Mouse (Mus musculus): ENCODE data around the gene Rnf186. TPM values are rescaled to one million over a fixed set of nuclear protein-coding genes. Genes with fewer than 3 reads are reported as not detected.

Gene Rnf186
- polyA plus RNA-seq, 1 experiment from 2014 or later: 24.8 TPM

- H3K9ac ChIP-seq (ENCODE audit: low read length): no peak overlapping the region
- H3K4me1 ChIP-seq (replicated peaks; ENCODE audit: control insufficient read depth, insufficient read depth): no peaks in the 10 kb centered on the region
- TF ChIP-seq CTCF (IDR thresholded peaks at IDR 0.05; ENCODE audit: low read depth) (no peak), EP300 (optimal IDR thresholded peaks at IDR 0.05) (no peak)
- H3K4me2 ChIP-seq (replicated peaks; ENCODE audit: low read depth): 0 out of 2 replicates have a peak overlapping the region, but pooled peaks have one; percentile 8
- ATAC-seq (ENCODE audit: low FRiP score, low TSS enrichment): no peak
- no peaks in the 10 kb centered on the region for H3K36me3 ChIP-seq (ENCODE audit: control insufficient read depth, insufficient read depth, low read length)
- no peak for DNase-seq (ENCODE audit: low spot score)
- WGBS: 23% methylated on average over 12 of the region's 12 CpGs
- H3K27ac ChIP-seq (replicated peaks): no peak overlapping the region
- no peaks in the 10 kb centered on the region for H3K27me3 ChIP-seq (ENCODE audit: control insufficient read depth, insufficient read depth, low read length)
- H3K4me3 ChIP-seq (ENCODE audit: low read depth, low read length): no peak overlapping the region
- H3K9me3 ChIP-seq (ENCODE audit: control insufficient read depth, low read length): no peaks in the 10 kb centered on the region
Observed at GRCm38 (mm10) chr4:138980771-138981420, 14.0 kb downstream of the Rnf186 start.

- no peaks in the 10 kb centered on the region for H3K9me3 ChIP-seq (ENCODE audit: control insufficient read depth, low read length)
- H3K9ac ChIP-seq (ENCODE audit: low read length): no peak overlapping the region
- H3K4me1 ChIP-seq (replicated peaks; ENCODE audit: control insufficient read depth, insufficient read depth): no peaks in the 10 kb centered on the region
- DNase-seq (ENCODE audit: low spot score): no peak
- H3K27ac ChIP-seq (replicated peaks): no peak overlapping the region
- no peaks in the 10 kb centered on the region for H3K27me3 ChIP-seq (ENCODE audit: control insufficient read depth, insufficient read depth, low read length)
- TF ChIP-seq EP300 (optimal IDR thresholded peaks at IDR 0.05): no peak
- TF ChIP-seq CTCF (IDR thresholded peaks at IDR 0.05; ENCODE audit: low read depth): no peak
- H3K4me2 ChIP-seq (replicated peaks; ENCODE audit: low read depth): no peak overlapping the region
- 54% methylated on average over 3 of the region's 3 CpGs for WGBS
- H3K4me3 ChIP-seq (ENCODE audit: low read depth, low read length): no peak overlapping the region
- ATAC-seq (ENCODE audit: low FRiP score, low TSS enrichment): 0 out of 2 replicates have a peak, but pooled peaks have one; percentile 24
- H3K36me3 ChIP-seq (ENCODE audit: control insufficient read depth, insufficient read depth, low read length): no peaks in the 10 kb centered on the region
Observed at GRCm38 (mm10) chr4:138983422-138983821, 16.5 kb downstream of the Rnf186 start.

- DNase-seq (ENCODE audit: low spot score) (no peak), ATAC-seq (ENCODE audit: low FRiP score, low TSS enrichment) (no peak)
- no peak for TF ChIP-seq EP300 (optimal IDR thresholded peaks at IDR 0.05)
- TF ChIP-seq CTCF (IDR thresholded peaks at IDR 0.05; ENCODE audit: low read depth): peak; percentile 54
- Histone ChIP-seq H3K9me3 (ENCODE audit: control insufficient read depth, low read length) (no peaks in the 10 kb centered on the region), H3K36me3 (ENCODE audit: control insufficient read depth, insufficient read depth, low read length) (no peaks in the 10 kb centered on the region), H3K4me2 (replicated peaks; ENCODE audit: low read depth) (no peak overlapping the region), H3K27ac (replicated peaks) (no peak overlapping the region), H3K4me1 (replicated peaks; ENCODE audit: control insufficient read depth, insufficient read depth) (no peaks in the 10 kb centered on the region), H3K4me3 (ENCODE audit: low read depth, low read length) (no peak overlapping the region), H3K9ac (ENCODE audit: low read length) (no peak overlapping the region), H3K27me3 (ENCODE audit: control insufficient read depth, insufficient read depth, low read length) (no peaks in the 10 kb centered on the region)
- WGBS: 78% methylated on average over 7 of the region's 7 CpGs
Observed at GRCm38 (mm10) chr4:138984744-138985143, 17.8 kb downstream of the Rnf186 start.

- 56% methylated on average over 5 of the region's 5 CpGs for WGBS
- peak; percentile 46; the same call in 1 of the 2 replicates for ATAC-seq (ENCODE audit: low FRiP score, low TSS enrichment)
- TF ChIP-seq CTCF (IDR thresholded peaks at IDR 0.05; ENCODE audit: low read depth) (no peak), EP300 (optimal IDR thresholded peaks at IDR 0.05) (no peak)
Observed at GRCm38 (mm10) chr4:138986280-138986679, 19.4 kb downstream of the Rnf186 start.

GRCm38 (mm10) chr4:138994389-138994788, 27.5 kb downstream of the Rnf186 start:
- no peak for ATAC-seq (ENCODE audit: low FRiP score, low TSS enrichment)
- H3K4me3 ChIP-seq (ENCODE audit: low read depth, low read length): no peak overlapping the region

More at GRCm38 (mm10) chr4:138986280-138986679, 19.4 kb downstream of the Rnf186 start:
- Histone ChIP-seq H3K4me1 (replicated peaks; ENCODE audit: control insufficient read depth, insufficient read depth) (no peaks in the 10 kb centered on the region), H3K9ac (ENCODE audit: low read length) (no peak overlapping the region), H3K27me3 (ENCODE audit: control insufficient read depth, insufficient read depth, low read length) (no peaks in the 10 kb centered on the region), H3K36me3 (ENCODE audit: control insufficient read depth, insufficient read depth, low read length) (no peaks in the 10 kb centered on the region), H3K4me2 (replicated peaks; ENCODE audit: low read depth) (no peak overlapping the region), H3K4me3 (ENCODE audit: low read depth, low read length) (no peak overlapping the region), H3K27ac (replicated peaks) (no peak overlapping the region), H3K9me3 (ENCODE audit: control insufficient read depth, low read length) (no peaks in the 10 kb centered on the region)
- DNase-seq (ENCODE audit: low spot score): no peak

GRCm38 (mm10) chr4:138996410-138996809, 29.5 kb downstream of the Rnf186 start:
- H3K9ac ChIP-seq (ENCODE audit: low read length): no peak overlapping the region

More at GRCm38 (mm10) chr4:138994389-138994788, 27.5 kb downstream of the Rnf186 start:
- no peak for DNase-seq (ENCODE audit: low spot score)
- Histone ChIP-seq H3K4me1 (replicated peaks; ENCODE audit: control insufficient read depth, insufficient read depth) (no peaks in the 10 kb centered on the region), H3K27ac (replicated peaks) (no peak overlapping the region), H3K9ac (ENCODE audit: low read length) (no peak overlapping the region), H3K27me3 (ENCODE audit: control insufficient read depth, insufficient read depth, low read length) (no peaks in the 10 kb centered on the region), H3K4me2 (replicated peaks; ENCODE audit: low read depth) (no peak overlapping the region), H3K9me3 (ENCODE audit: control insufficient read depth, low read length) (no peaks in the 10 kb centered on the region), H3K36me3 (ENCODE audit: control insufficient read depth, insufficient read depth, low read length) (no peaks in the 10 kb centered on the region; the same call in 1 of the 2 replicates)
- peak; percentile 30 for TF ChIP-seq CTCF (IDR thresholded peaks at IDR 0.05; ENCODE audit: low read depth)
- TF ChIP-seq EP300 (optimal IDR thresholded peaks at IDR 0.05): no peak
- WGBS: 61% methylated on average over 3 of the region's 3 CpGs

More at GRCm38 (mm10) chr4:138996410-138996809, 29.5 kb downstream of the Rnf186 start:
- Histone ChIP-seq H3K36me3 (ENCODE audit: control insufficient read depth, insufficient read depth, low read length) (no peaks in the 10 kb centered on the region; the same call in 1 of the 2 replicates), H3K4me1 (replicated peaks; ENCODE audit: control insufficient read depth, insufficient read depth) (no peaks in the 10 kb centered on the region), H3K4me2 (replicated peaks; ENCODE audit: low read depth) (no peak overlapping the region), H3K9me3 (ENCODE audit: control insufficient read depth, low read length) (no peaks in the 10 kb centered on the region), H3K27ac (replicated peaks) (no peak overlapping the region), H3K4me3 (ENCODE audit: low read depth, low read length) (no peak overlapping the region), H3K27me3 (ENCODE audit: control insufficient read depth, insufficient read depth, low read length) (no peaks in the 10 kb centered on the region)
- TF ChIP-seq EP300 (optimal IDR thresholded peaks at IDR 0.05) (no peak), CTCF (IDR thresholded peaks at IDR 0.05; ENCODE audit: low read depth) (peak; percentile 65)
- no peak for DNase-seq (ENCODE audit: low spot score)
- WGBS: 77% methylated on average over 5 of the region's 5 CpGs
- no peak for ATAC-seq (ENCODE audit: low FRiP score, low TSS enrichment)

All from stomach, postnatal 0 days (tissue).